Mouse (Mus musculus) liver, adult (tissue): ENCODE measurements around the gene Nxf7.

ENCODE experiments used
- GATA4 ChIP-seq: IDR thresholded peaks from 2 replicates; pipeline ENCODE4 v1.6.1; 2014; ENCODE audit warnings: mild to moderate bottlenecking, low read length; ENCODE audit not compliant: insufficient replicate concordance

The Nxf7 gene

GRCm38 (mm10) chrX:135598677-135599076, at the start of gene Nxf7:
Gene Nxf7 (minus strand): TSS chrX:135598777.
- TF ChIP-seq GATA4: no peak

- no peak for TF ChIP-seq GATA4
These were observed 29.0 kb upstream of the Nxf7 start, which contains the start of gene Prame for GRCm38 (mm10) chrX:135627605-135628004. Gene Prame (minus strand): TSS chrX:135627705.

- TF ChIP-seq GATA4: no peak
These were observed 481 bp downstream of the Nxf7 start for GRCm38 (mm10) chrX:135598096-135598495.

- TF ChIP-seq GATA4: no peak
These were observed 22.2 kb downstream of the Nxf7 start for GRCm38 (mm10) chrX:135576412-135576811.

GRCm38 (mm10) chrX:135562841-135563240, 35.7 kb downstream of the Nxf7 start:
- no peak for TF ChIP-seq GATA4
